Mouse (Mus musculus) liver, embryonic 15.5 days (tissue): Measurements from ENCODE around the gene Pknox2. TPM values are rescaled to one million over a fixed set of nuclear protein-coding genes. Genes with fewer than 3 reads are reported as not detected.
A peak's percentile ranks its signal among the peaks of the same experiment; 100 is the strongest.

Source experiments
- ATAC-seq: fragments of 200-750 bp; cut with Nextera tagmentation; 2 replicates; pipeline ENCODE4 v1.8.0; 2017; ENCODE audit warnings: moderate number of reproducible peaks, mild to moderate bottlenecking, moderate library complexity; ENCODE audit not compliant: insufficient read depth
- H3K27ac ChIP-seq: fragments of 300-500 bp; sonication (generic); replicated peaks from 2 replicates; pipeline ENCODE4 v1.5.1; 2015; ENCODE audit warnings: mild to moderate bottlenecking, inconsistent platforms
- H3K27me3 ChIP-seq: fragments of 300-500 bp; sonication (generic); 2 replicates; pipeline ENCODE4 v1.6.1; 2015; ENCODE audit warnings: mild to moderate bottlenecking, inconsistent platforms
- H3K36me3 ChIP-seq: fragments of 300-500 bp; sonication (generic); replicated peaks from 2 replicates; pipeline ENCODE4 v1.6.1; 2015; ENCODE audit warnings: moderate library complexity, mild to moderate bottlenecking, inconsistent platforms
- H3K4me1 ChIP-seq: fragments of 300-500 bp; sonication (generic); replicated peaks from 2 replicates; pipeline ENCODE4 v1.6.1; 2015; ENCODE audit warnings: inconsistent platforms
- H3K4me2 ChIP-seq: fragments of 300-500 bp; sonication (generic); 2 replicates; pipeline ENCODE4 v1.6.1; 2015; ENCODE audit warnings: moderate library complexity, mild to moderate bottlenecking, inconsistent platforms
- H3K4me3 ChIP-seq: fragments of 300-500 bp; sonication (generic); replicated peaks from 2 replicates; pipeline ENCODE4 v1.5.1; 2015; ENCODE audit warnings: mild to moderate bottlenecking, inconsistent platforms
- H3K9ac ChIP-seq: fragments of 300-500 bp; sonication (generic); 2 replicates; pipeline ENCODE4 v1.6.1; 2015; ENCODE audit warnings: moderate library complexity, mild to moderate bottlenecking, inconsistent platforms
- H3K9me3 ChIP-seq: fragments of 300-500 bp; sonication (generic); replicated peaks from 2 replicates; pipeline ENCODE4 v1.6.1; 2016; ENCODE audit warnings: inconsistent platforms
- WGBS: fragments of 180-500 bp; shearing (Covaris S2); methylation state at CpG from one replicate; pipeline ENCODE4 v1.1.7; 2015; ENCODE audit warnings: mixed read lengths; ENCODE audit not compliant: insufficient replicate concordance; 5-methylcytosine and 5-hydroxymethylcytosine counted together
- polyA plus RNA-seq: library from polyadenylated mRNA; unstranded; fragments of >200 nt; fragmentation: Nextera tagmentation; extraction: Ambion mirVana; gene quantifications from 2 replicates; pipeline ENCODE4 v1.2.1, GENCODE M21; 2015

Gene Pknox2
- polyA plus RNA-seq, 1 experiment from 2014 or later: 0.44 TPM

DNA sequence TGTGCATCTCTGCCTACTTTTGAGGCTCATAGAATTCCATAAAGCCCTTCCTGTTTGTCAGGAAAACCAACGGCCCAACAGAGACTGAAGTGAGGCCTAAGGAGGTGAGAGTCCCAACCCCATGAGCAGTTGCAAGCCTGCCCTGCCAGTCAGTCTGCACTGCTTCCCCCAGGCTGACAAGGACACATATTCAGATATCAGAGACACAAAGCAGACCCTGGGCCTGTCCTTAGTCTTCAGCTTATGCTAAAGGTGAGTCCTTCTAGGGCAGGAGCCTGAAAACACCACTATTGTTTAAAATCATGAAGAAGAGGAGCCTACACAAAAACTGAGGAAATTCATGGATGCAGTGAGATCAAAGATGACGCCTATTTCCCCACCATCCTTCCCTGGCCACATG, 13.5 kb upstream of the Pknox2 start:
- H3K27ac ChIP-seq: no peak overlapping the region
- H3K4me2 ChIP-seq: no peak overlapping the region
- no peak overlapping the region for H3K9ac ChIP-seq
- WGBS: 52% methylated on average over 2 of the region's 2 CpGs
- H3K27me3 ChIP-seq: no peaks in the 10 kb centered on the region
- no peaks in the 10 kb centered on the region for H3K4me1 ChIP-seq
- no peak overlapping the region for H3K4me3 ChIP-seq
- H3K9me3 ChIP-seq: no peaks in the 10 kb centered on the region
- ATAC-seq: no peak
- no peaks in the 10 kb centered on the region for H3K36me3 ChIP-seq

DNA sequence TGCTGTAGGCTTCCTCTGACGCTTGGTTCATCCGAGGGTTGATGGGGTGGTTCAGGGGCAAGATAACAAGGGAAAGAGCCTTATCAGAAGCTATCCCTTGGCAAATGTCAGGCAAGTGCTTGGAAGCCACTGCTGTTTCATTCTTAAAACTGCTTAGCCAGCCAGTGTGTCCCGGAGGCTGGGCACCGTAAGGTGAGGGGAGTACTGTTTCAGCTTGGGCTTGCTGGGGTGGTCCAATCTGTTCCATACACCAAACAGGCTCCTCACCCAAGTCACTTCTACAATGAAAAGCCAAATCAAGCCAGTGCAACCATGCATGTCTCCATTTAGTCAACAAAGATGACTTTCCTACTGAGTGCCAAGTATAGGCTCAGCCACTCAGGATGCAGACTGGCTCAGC, 679 bp upstream of the Pknox2 start:
- Histone ChIP-seq H3K4me2 (no peak overlapping the region), H3K9ac (no peak overlapping the region), H3K4me1 (no peaks in the 10 kb centered on the region), H3K36me3 (no peaks in the 10 kb centered on the region), H3K27me3 (peaks cover 67% of the 10 kb centered on the region), H3K4me3 (no peak overlapping the region), H3K27ac (no peak overlapping the region), H3K9me3 (no peaks in the 10 kb centered on the region)
- ATAC-seq: no peak
- 32% methylated on average over 4 of the region's 4 CpGs for WGBS

DNA sequence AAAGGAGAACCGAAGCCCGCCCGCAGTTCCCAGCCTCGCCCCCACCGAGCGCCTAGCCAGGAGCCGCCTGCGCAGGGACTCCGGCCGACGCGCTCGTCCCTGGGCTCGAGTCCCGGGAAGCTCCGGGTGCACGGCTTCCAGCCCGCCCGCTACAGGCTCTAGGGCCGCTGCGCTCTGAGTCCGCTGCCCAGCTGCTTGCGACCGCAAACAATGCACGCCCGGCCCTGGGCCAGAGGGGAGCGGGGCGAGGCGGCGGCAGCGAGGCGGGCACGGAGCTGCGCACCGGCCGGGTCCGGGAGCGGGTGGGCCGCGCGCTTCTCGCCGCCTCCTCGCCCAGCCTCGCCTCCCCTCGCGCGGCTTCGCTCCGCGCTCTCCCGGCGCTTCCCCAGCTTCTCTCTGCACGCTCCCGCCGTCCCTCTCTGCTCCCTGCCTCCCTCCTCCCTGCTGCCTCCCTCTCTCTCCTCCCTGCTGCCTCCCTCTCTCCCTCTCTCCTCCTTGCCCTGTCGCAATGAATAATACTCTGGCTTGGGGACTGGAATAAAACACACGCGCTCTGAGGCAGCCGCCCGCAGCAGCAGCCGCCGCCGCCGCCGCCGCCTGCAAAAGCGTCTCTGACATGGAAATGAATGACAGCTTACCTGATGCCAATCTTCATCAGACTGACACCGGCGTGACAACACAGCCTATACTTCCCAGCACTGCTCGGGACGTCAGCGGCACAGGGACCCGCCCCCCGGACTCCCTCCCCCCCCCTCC, 426 bp downstream of the Pknox2 start:
- H3K9ac ChIP-seq: peak overlapping the region; percentile 25; the same call in 1 of the 2 replicates
- no peaks in the 10 kb centered on the region for H3K4me1 ChIP-seq
- peak overlapping the region; percentile 69 for H3K4me2 ChIP-seq
- H3K4me3 ChIP-seq: peak overlapping the region; percentile 51
- WGBS: under 1% methylated on average over 66 of the region's 75 CpGs
- peak; percentile 61 for ATAC-seq
- 0 out of 2 replicates have a peak overlapping the region, but pooled peaks have one; percentile 19 for H3K27ac ChIP-seq
- H3K36me3 ChIP-seq: no peaks in the 10 kb centered on the region
- H3K9me3 ChIP-seq: no peaks in the 10 kb centered on the region
- H3K27me3 ChIP-seq: peaks cover 75% of the 10 kb centered on the region

DNA sequence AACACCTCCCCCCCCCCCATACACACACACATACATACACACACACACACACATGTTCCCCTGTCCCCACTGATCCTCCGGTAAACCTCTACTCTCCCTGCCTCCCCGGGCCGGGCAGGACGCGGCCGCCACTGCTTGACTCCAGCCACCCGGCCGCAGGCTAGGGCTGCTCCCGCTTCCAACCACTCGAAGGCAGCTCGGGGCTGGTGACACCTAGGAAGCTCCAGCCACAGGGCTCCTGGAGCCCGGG, 929 bp downstream of the Pknox2 start:
- ATAC-seq: peak; percentile 31; the same call in 1 of the 2 replicates
- Histone ChIP-seq H3K4me1 (no peaks in the 10 kb centered on the region), H3K36me3 (no peaks in the 10 kb centered on the region), H3K9me3 (no peaks in the 10 kb centered on the region), H3K4me2 (peak overlapping the region; percentile 69), H3K4me3 (peak overlapping the region; percentile 51), H3K27ac (0 out of 2 replicates have a peak overlapping the region, but pooled peaks have one; percentile 19), H3K9ac (peak overlapping the region; percentile 25; the same call in 1 of the 2 replicates), H3K27me3 (peaks cover 80% of the 10 kb centered on the region)
- under 1% methylated on average over 12 of the region's 12 CpGs for WGBS

DNA sequence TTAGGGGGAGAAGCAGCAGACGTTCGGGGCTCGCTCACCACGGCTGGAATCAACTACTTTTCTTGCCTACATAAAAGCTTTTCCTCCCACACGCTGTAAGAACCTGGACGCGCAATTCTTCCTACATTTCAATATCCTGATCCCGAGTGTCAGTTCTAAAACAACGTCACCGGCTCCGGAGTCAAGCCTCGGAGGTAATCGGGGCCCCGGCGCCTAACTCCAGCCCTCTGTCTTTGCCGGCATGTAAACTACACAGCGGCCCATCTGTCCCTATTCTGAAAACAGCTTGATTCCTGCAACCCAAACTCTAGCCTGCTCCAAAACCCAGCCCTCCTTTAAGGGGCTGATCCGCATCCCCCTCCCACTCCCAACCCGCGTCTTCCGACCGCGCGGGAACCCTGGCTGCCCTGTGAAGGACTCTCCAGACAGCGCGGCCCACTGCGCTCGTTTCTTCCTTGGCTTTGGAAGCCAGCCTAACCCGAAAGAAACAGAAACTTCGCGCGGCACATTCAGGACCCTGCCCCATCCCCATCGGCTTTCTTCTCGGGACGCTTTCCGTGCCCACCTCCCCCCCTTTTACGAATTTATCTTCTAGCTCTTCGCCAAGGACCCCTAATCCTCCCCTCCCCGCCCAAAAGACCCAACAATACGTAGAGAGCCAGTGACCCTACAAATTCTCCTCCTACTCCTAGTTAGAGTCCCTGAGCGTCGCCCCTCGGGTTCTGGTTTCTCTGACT, 1.4 kb downstream of the Pknox2 start:
- Histone ChIP-seq H3K4me2 (peak overlapping the region; percentile 69), H3K36me3 (no peaks in the 10 kb centered on the region), H3K4me1 (no peaks in the 10 kb centered on the region), H3K4me3 (peak overlapping the region; percentile 51), H3K27ac (no peak overlapping the region), H3K27me3 (peaks cover 85% of the 10 kb centered on the region), H3K9me3 (no peaks in the 10 kb centered on the region), H3K9ac (no peak overlapping the region)
- no peak for ATAC-seq
- 2% methylated on average over 43 of the region's 43 CpGs for WGBS

DNA sequence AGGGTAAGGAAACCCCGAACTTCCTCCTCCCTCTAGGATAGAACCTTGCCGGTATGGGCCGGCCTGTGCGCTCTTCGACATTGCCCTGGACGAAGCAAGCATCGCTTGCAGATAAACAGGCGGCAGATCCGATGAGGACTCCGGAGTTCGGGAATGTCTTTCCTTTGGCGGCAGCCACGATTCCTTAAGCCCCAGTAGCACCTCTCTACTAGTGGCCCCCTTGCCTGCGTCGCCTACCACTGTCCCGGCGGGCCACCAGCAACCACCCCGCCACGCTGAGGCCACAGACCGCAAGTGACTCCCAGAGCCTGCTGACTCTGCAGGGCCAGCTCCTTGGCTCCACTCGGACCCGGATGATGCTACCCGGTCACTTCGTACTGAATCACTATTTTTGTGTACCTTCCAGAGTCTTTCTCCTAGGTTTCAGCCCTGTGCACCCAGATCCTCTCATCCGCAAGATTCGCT, 2.0 kb downstream of the Pknox2 start:
- H3K27me3 ChIP-seq: peaks cover 91% of the 10 kb centered on the region
- H3K4me1 ChIP-seq: no peaks in the 10 kb centered on the region
- H3K4me2 ChIP-seq: peak overlapping the region; percentile 69
- under 1% methylated on average over 26 of the region's 26 CpGs for WGBS
- no peak overlapping the region for H3K27ac ChIP-seq
- ATAC-seq: no peak
- no peaks in the 10 kb centered on the region for H3K36me3 ChIP-seq
- H3K9me3 ChIP-seq: no peaks in the 10 kb centered on the region
- H3K4me3 ChIP-seq: peak overlapping the region; percentile 51
- H3K9ac ChIP-seq: no peak overlapping the region

DNA sequence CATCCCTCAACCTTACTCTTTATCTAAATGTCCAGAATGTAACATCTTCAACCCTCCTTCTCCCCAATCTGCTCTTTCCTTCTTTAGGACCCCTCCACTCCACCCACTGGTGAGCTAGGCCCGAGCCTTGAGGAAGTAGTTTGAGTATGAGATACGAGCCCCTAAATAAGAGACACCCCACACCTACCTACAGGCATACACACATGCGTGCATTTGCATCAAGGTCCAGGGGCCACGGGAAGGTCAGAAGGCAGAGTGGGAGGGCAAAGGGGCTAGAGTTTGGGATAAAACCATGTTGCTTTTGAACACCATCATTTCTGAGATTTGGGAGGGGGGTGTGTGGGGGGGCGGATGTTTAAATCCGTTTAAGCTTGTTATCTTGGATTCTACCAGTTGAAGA, 2.5 kb downstream of the Pknox2 start:
- Histone ChIP-seq H3K9ac (no peak overlapping the region), H3K36me3 (no peaks in the 10 kb centered on the region), H3K4me1 (0 out of 2 replicates have a peak, but pooled peaks cover 1% of the 10 kb centered on the region), H3K27me3 (peaks cover 91% of the 10 kb centered on the region), H3K9me3 (no peaks in the 10 kb centered on the region), H3K27ac (no peak overlapping the region), H3K4me3 (peak overlapping the region; percentile 51; the same call in 1 of the 2 replicates), H3K4me2 (0 out of 2 replicates have a peak overlapping the region, but pooled peaks have one; percentile 69)
- WGBS: 9% methylated on average over 6 of the region's 6 CpGs
- ATAC-seq: no peak

DNA sequence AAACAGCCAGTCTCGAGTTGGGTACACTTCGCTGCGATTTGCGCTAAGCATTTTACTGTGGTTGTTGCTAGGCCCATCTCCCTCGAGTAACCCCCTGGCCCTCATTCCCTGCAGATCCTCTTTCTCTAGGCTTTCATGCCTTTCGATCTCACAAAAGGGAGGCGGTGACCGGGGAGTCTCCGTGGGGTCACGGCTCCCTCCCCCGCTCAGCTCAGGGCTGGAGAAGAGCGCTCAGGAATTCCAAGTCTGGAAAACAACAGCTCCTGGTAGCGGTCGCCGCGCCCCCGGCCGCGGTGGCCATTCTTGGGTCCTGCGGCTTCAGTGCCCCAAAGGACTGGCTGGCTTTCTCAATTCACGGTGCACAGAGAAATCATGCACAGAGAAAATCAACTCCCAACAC, 3.0 kb downstream of the Pknox2 start:
- ATAC-seq: no peak
- 0 out of 2 replicates have a peak, but pooled peaks cover 3% of the 10 kb centered on the region for H3K4me1 ChIP-seq
- no peaks in the 10 kb centered on the region for H3K36me3 ChIP-seq
- no peak overlapping the region for H3K4me2 ChIP-seq
- 10% methylated on average over 21 of the region's 21 CpGs for WGBS
- H3K27ac ChIP-seq: no peak overlapping the region
- H3K9me3 ChIP-seq: no peaks in the 10 kb centered on the region
- no peak overlapping the region for H3K4me3 ChIP-seq
- peaks cover 88% of the 10 kb centered on the region for H3K27me3 ChIP-seq
- H3K9ac ChIP-seq: no peak overlapping the region

DNA sequence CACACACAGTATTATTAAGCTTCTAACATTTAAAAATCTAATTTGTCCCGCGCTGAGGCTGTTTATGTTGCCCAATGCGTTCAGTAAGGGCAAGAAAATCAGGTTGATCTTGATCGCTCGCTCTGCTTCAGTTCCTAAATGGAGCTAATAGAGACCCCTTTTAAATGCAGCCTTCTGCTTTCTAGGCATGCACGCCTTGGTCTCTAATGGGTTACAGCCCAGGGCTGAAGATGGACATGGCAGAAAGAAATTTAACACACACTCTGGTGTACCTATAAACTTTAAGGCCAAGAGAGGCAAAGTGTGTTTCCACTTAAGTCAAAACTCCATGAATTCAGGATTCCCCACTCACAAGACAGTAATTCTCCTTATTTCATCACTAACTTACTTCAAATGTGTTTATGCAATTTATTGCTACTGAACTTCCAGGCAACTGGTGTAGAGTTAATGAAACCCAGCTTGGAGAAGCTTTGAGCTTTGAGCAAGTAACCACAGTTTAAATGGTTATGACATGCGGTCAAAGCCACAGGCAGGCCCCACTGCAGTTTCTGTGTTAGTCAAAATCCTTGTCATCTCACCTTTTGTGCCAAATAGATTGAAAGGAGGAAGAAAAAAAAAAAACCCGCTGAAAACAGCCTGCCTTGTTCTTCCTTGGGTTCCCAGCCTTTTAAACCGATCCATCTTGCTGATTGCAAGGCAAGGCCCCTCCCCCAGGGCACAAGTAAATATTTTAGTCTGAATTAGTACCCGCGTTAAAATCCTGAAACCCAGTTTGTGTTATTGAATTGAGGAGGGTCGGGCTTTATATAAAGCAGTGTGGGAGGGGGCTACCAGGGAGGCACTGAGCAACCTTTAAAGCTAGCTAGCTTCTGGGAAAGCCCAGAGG, 3.9 kb downstream of the Pknox2 start:
- H3K9me3 ChIP-seq: no peaks in the 10 kb centered on the region
- H3K4me2 ChIP-seq: no peak overlapping the region
- H3K4me1 ChIP-seq: 0 out of 2 replicates have a peak, but pooled peaks cover 3% of the 10 kb centered on the region
- no peak overlapping the region for H3K4me3 ChIP-seq
- no peak overlapping the region for H3K9ac ChIP-seq
- ATAC-seq: no peak
- 41% methylated on average over 12 of the region's 12 CpGs for WGBS
- peaks cover 83% of the 10 kb centered on the region for H3K27me3 ChIP-seq
- no peak overlapping the region for H3K27ac ChIP-seq
- H3K36me3 ChIP-seq: no peaks in the 10 kb centered on the region

DNA sequence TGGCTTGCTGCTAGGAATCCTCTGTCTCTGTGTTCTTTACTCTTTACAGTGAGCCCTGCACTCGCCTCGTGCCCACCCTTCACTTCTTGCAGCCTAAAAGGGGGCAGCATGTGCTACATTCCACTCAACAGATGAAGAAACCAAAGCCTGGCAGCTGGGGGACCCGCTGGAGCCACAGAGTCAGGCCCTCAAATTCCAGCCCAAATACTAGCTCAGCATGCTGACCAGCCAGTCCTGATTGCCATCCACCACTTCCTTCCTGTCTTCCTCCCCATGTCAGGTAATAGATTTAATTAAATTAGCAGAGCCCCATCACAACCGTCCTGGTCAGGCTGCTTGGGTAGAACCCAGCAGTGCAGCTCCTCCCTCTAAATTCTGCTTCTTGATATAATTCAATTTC, 5.1 kb downstream of the Pknox2 start:
- peaks cover 71% of the 10 kb centered on the region for H3K27me3 ChIP-seq
- no peaks in the 10 kb centered on the region for H3K9me3 ChIP-seq
- ATAC-seq: no peak
- H3K9ac ChIP-seq: no peak overlapping the region
- 0 out of 2 replicates have a peak, but pooled peaks cover 3% of the 10 kb centered on the region for H3K4me1 ChIP-seq
- H3K27ac ChIP-seq: no peak overlapping the region
- H3K4me3 ChIP-seq: no peak overlapping the region
- no peak overlapping the region for H3K4me2 ChIP-seq
- no peaks in the 10 kb centered on the region for H3K36me3 ChIP-seq
- WGBS: 19% methylated on average over 4 of the region's 4 CpGs
